Mouse (Mus musculus): Measurements from ENCODE around the gene Bphl. TPM values are rescaled to one million over a fixed set of nuclear protein-coding genes. Genes with fewer than 3 reads are reported as not detected.

Gene Bphl
- 43.7 and 49.6 TPM in 2 replicates for polyA plus RNA-seq (2015; fragmentation: Nextera tagmentation; extraction: Ambion mirVana)

DNA sequence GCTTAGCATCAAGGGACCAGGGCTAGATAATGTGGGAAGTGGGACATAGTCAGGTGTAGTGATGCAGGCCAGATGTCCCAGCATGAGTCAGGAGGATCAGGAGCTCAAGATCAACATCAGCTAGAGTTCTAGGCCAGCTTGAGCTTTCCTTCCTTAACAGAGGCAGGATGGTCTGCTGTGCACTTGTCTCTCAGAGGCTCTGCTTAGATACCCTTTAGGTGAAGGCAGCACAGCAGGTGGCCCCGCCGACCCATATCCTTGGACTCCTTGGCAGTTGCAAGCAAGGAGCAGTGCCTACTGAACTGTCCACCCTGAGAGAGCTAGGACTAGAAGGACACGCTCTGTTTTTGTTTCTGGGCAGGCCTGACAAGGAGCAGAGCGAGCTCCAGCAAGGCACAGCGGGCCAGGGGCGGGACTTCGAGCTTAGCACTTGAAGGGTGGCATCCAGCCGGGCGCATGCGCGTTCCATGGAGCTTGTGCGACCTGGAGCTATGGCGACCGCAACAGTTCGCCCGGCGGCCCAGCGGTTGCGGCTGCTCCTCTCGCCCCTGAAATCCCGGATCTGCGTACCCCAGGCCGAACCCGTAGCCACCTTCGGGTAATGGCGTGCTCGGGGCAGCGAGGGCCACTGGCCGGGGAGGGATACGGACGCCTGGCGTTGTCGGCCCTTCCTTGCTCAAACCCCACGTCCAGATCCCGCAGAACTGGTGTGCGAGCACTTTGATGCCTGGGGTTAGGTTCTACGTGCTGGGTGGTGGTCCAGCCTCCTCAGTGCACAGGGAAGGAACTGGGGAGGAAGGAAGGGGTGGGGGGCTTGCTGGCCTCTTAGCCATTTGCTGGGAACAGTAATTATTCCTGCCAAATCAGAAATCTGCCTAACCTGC lies at the start of gene Bphl:
Gene Bphl (plus strand): TSS at position 426 of the 884 bp plus-strand sequence.
- peak within 1 kb of the TSS; percentile 76 for H3K9ac ChIP-seq
- H3K4me2 ChIP-seq, result peak within 1 kb of the TSS; percentile 73
- peaks cover 10% of the 10 kb centered on the region; the same call in 1 of the 2 replicates for H3K4me1 ChIP-seq
- H3K27ac ChIP-seq, result peak within 1 kb of the TSS; percentile 86
- ATAC-seq (ENCODE audit: insufficient read depth, low FRiP score, low read depth), result peak; percentile 90
- H3K36me3 ChIP-seq, result no peaks in the 10 kb centered on the region
- H3K27me3 ChIP-seq (replicated peaks), result no peaks in the 10 kb centered on the region
- no peaks in the 10 kb centered on the region for H3K9me3 ChIP-seq
- H3K4me3 ChIP-seq (replicated peaks), result peak within 1 kb of the TSS; percentile 69
- WGBS, result under 1% methylated on average over 37 of the region's 37 CpGs

DNA sequence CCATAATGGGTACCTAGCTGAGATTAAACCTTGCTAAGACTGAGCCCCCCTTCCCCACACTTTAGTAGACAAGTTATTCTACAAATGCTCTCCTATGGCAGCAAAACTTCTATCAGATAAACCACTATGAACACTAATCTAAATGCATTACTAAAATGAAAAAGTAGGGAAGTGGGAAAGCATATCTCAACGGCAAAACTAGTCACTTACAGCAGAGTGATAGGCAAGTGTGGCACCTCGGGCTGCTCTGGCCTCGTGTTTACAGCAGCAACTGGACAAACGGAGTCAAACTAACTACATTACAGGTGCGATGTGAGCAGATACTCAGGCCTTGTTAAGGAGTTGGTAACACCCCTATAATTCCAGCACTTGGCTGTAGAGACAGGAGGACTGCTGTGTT lies 47.8 kb upstream of the Bphl start:
- Histone ChIP-seq H3K9me3 (no peaks in the 10 kb centered on the region), H3K36me3 (no peaks in the 10 kb centered on the region), H3K4me3 (replicated peaks) (no peak overlapping the region), H3K4me2 (no peak overlapping the region), H3K4me1 (no peaks in the 10 kb centered on the region), H3K27ac (no peak overlapping the region), H3K9ac (no peak overlapping the region), H3K27me3 (replicated peaks) (no peaks in the 10 kb centered on the region)
- no peak for ATAC-seq (ENCODE audit: insufficient read depth, low FRiP score, low read depth)
- 80% methylated on average over 5 of the region's 5 CpGs for WGBS

DNA sequence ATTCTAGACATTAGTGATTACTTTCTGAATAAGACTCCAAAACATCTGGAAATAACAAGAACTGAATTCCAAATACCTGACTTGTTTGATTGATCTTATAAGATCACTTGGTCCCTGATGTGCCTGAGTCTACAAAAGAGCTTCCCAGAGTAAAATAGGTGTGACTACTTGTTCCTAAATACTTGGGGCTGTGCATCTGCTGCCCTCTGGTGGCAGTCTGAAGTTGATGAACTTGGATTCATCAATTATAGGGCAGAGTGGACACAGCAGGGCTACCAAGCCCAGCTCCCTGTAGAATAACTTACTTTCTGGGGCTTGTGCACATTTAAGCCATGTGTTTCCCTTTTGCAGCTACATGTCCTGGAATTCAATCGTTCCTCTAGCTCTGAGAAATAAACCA lies 42.2 kb upstream of the Bphl start:
- no peak for ATAC-seq (ENCODE audit: insufficient read depth, low FRiP score, low read depth)
- Histone ChIP-seq H3K27me3 (replicated peaks) (no peaks in the 10 kb centered on the region), H3K4me1 (no peaks in the 10 kb centered on the region), H3K27ac (no peak overlapping the region), H3K9ac (no peak overlapping the region), H3K9me3 (no peaks in the 10 kb centered on the region), H3K36me3 (no peaks in the 10 kb centered on the region), H3K4me2 (no peak overlapping the region), H3K4me3 (replicated peaks) (no peak overlapping the region)
- 32% methylated on average over 1 of the region's 1 CpGs for WGBS

DNA sequence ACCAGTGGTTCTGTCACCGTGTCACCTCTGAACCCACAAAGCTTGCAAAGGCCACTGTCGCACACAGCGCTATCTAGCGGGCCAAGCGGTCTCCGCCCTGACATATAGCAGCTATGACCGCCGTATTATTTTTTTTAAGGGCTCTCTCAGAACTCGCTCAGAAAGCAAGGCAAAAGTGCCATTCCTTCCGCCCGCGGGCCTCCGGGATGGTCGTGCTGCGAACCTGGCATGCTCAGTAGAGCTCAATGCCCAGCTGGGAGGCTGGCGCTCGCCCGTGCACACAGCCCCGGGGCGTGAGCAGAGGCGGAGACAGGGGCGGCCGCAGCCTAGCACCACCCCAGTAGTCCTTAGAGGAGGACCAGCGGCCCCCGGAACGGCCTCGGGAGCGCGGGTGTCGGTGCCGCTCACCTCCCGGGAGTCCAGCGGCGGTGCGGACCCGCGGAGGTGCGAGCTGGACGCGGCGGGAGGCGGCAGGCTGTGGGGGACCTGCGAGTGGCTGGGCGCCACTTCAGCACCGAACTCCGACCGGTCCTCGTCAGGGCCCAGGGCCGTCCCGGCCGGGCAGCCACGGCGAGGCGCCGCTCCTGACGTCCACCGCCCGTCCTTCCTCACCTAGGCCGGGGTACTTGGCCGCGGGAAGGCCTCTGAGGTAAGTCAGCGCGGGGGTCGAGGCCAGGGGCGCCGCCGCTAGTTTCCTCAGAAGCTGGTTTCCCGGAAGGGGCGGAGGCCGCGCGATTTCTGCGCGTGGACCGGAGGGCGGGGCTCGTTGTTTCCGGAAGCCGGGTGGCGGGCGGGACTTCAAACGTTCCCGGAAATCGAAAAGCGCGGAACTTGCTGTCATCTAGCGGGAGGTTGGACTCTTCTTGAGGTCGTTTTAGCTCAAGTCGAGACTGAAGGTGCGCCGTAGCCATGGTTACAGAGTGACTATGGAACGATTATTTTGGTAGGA lies 35.1 kb upstream of the Bphl start, which contains the start of the genes Ripk1 and Serpinb6a:
Gene Ripk1 (plus strand): TSS at position 306 of the 949 bp plus-strand sequence.
Gene Serpinb6a (minus strand): TSS at position 737 of the 949 bp plus-strand sequence.
- peaks cover 3% of the 10 kb centered on the region; the same call in 1 of the 2 replicates for H3K4me1 ChIP-seq
- H3K27ac ChIP-seq, result peak within 1 kb of the TSS; percentile 87
- no peaks in the 10 kb centered on the region for H3K36me3 ChIP-seq
- peak; percentile 99 for ATAC-seq (ENCODE audit: insufficient read depth, low FRiP score, low read depth)
- H3K27me3 ChIP-seq (replicated peaks), result no peaks in the 10 kb centered on the region
- under 1% methylated on average over 91 of the region's 92 CpGs for WGBS
- H3K9me3 ChIP-seq, result no peaks in the 10 kb centered on the region
- peak within 1 kb of the TSS; percentile 97 for H3K4me3 ChIP-seq (replicated peaks)
- H3K9ac ChIP-seq, result peak within 1 kb of the TSS; percentile 61
- H3K4me2 ChIP-seq, result peak within 1 kb of the TSS; percentile 65

DNA sequence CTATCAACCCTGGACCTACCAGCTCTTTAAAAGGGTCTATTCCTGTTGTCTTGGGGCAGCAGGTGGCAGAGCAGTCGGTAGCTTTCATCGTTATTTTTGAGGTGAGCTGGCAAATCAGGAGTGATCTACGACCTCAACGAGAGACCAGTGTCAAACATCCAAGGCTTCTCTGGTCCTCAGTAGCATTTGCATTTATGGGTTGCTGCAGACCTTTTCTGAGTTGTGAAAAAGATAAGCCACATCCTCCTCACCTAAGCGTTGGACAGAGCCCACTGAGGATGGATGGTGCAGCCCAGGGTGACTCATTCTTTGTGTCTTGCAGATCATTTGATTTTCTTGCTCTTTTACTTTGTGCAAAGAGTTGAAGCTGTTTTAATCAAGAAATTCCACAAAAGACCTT lies 34.3 kb upstream of the Bphl start:
- Histone ChIP-seq H3K4me3 (replicated peaks) (peak overlapping the region; percentile 97), H3K27ac (no peak overlapping the region), H3K4me1 (peaks cover 3% of the 10 kb centered on the region; the same call in 1 of the 2 replicates), H3K4me2 (peak overlapping the region; percentile 65), H3K9me3 (no peaks in the 10 kb centered on the region), H3K9ac (peak overlapping the region; percentile 7; the same call in 1 of the 2 replicates), H3K36me3 (no peaks in the 10 kb centered on the region), H3K27me3 (replicated peaks) (no peaks in the 10 kb centered on the region)
- WGBS, result 3% methylated on average over 5 of the region's 5 CpGs
- ATAC-seq (ENCODE audit: insufficient read depth, low FRiP score, low read depth), result no peak

DNA sequence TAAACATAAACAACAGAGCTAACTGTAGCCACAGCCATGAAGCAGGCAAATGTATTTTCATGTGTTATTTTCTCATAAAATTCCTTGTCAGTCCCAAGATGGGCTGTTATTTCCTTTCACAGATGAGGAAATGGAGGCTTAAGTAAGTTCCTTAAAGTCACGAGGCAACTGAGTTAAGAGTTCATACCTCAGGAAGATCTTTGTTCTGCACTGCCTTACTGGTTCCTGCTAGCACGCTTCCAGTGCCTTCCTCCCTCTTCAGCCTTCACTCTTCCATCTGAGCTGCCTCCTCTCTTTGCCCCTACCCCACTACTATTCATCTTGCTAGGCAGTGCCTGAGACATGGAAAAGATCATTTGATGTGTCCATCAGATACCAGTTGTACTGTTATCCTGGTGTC lies 30.2 kb upstream of the Bphl start:
- peaks cover 9% of the 10 kb centered on the region; the same call in 1 of the 2 replicates for H3K36me3 ChIP-seq
- ATAC-seq (ENCODE audit: insufficient read depth, low FRiP score, low read depth), result no peak
- no peaks in the 10 kb centered on the region for H3K27me3 ChIP-seq (replicated peaks)
- peaks cover 3% of the 10 kb centered on the region; the same call in 1 of the 2 replicates for H3K4me1 ChIP-seq
- no peak overlapping the region for H3K4me3 ChIP-seq (replicated peaks)
- no peak overlapping the region for H3K4me2 ChIP-seq
- no peaks in the 10 kb centered on the region for H3K9me3 ChIP-seq
- WGBS, result 67% methylated on average over 2 of the region's 2 CpGs
- no peak overlapping the region for H3K27ac ChIP-seq
- H3K9ac ChIP-seq, result no peak overlapping the region

DNA sequence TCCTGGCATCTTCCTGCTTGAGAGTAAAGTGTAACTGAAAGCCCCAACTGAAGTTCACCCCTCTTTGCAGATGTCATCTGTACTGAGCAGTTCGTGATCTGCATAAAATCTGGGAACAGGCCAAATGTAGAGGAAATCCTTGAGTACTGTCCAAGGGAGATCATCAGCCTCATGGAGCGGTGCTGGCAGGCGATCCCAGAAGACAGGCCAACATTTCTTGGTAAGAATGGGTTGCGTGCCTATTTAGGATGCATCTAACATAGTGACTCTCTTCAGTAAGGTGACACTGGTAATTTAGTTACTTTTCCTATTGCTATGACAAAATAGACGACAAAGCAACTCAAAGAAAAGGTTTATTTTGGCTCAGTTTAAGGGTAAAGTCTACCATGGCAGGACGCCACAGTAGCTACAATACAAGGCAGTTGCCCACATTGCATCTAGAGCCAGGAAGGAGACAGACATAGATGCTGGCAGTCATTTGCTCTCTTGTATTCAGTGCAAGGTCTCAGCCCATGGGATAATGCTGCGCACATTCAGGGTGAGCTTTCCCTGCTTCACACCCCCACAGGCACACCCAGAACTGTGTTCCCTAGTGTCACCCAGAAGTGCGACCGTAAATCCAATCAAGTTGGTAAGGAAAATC lies 20.3 kb upstream of the Bphl start:
- Histone ChIP-seq H3K27ac (no peak overlapping the region), H3K9ac (no peak overlapping the region), H3K9me3 (no peaks in the 10 kb centered on the region), H3K4me1 (no peaks in the 10 kb centered on the region), H3K4me3 (replicated peaks) (no peak overlapping the region), H3K4me2 (no peak overlapping the region), H3K27me3 (replicated peaks) (no peaks in the 10 kb centered on the region), H3K36me3 (peaks cover 47% of the 10 kb centered on the region)
- ATAC-seq (ENCODE audit: insufficient read depth, low FRiP score, low read depth), result no peak
- 90% methylated on average over 9 of the region's 9 CpGs for WGBS

DNA sequence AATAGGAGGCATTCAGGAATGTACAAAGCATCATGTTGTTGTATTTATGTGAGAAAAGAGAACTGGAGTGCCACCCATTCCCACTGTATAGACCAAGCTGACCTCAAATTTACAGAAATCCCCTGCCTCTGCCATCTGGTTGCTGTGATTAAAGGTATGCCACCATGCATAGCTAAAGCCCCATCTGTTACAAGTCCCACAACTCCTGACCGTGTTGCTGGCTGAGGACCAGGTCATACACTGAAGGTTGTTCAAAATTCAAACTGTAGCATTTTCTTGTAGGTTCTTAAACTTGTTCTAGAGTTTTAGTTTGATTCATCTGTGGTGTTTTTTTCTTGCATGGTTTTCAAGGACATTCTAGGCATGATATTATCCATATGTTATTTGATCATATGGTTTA lies 18.9 kb upstream of the Bphl start:
- Histone ChIP-seq H3K27ac (no peak overlapping the region), H3K9me3 (no peaks in the 10 kb centered on the region), H3K36me3 (peaks cover 45% of the 10 kb centered on the region), H3K4me1 (no peaks in the 10 kb centered on the region), H3K27me3 (replicated peaks) (no peaks in the 10 kb centered on the region), H3K4me3 (replicated peaks) (no peak overlapping the region), H3K4me2 (no peak overlapping the region), H3K9ac (no peak overlapping the region)
- 91% methylated on average over 1 of the region's 1 CpGs for WGBS
- no peak for ATAC-seq (ENCODE audit: insufficient read depth, low FRiP score, low read depth)

DNA sequence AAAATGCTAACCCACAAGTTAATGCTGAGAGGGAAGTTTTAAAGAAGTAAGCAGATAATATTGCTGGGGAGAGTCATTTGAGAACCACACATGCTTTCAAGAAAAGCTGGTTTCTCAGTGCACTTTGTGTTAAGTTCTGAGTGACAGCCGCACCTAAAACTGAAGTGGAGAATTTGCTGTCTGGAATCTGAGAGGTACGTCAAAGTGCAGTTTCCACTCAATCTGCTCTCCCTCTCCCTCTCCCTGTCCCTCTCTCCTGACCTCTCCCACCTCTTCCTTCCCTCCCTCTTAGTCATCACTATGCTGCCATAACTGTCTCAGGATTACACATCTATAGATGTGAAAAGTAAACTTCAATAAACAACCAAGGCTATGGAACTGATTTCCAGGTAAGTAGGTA lies 15.4 kb upstream of the Bphl start:
- no peak overlapping the region for H3K27ac ChIP-seq
- H3K4me3 ChIP-seq (replicated peaks), result no peak overlapping the region
- no peak overlapping the region for H3K9ac ChIP-seq
- WGBS, result 76% methylated on average over 2 of the region's 2 CpGs
- H3K4me1 ChIP-seq, result no peaks in the 10 kb centered on the region
- H3K27me3 ChIP-seq (replicated peaks), result no peaks in the 10 kb centered on the region
- H3K4me2 ChIP-seq, result no peak overlapping the region
- H3K9me3 ChIP-seq, result no peaks in the 10 kb centered on the region
- peaks cover 25% of the 10 kb centered on the region for H3K36me3 ChIP-seq
- no peak for ATAC-seq (ENCODE audit: insufficient read depth, low FRiP score, low read depth)

DNA sequence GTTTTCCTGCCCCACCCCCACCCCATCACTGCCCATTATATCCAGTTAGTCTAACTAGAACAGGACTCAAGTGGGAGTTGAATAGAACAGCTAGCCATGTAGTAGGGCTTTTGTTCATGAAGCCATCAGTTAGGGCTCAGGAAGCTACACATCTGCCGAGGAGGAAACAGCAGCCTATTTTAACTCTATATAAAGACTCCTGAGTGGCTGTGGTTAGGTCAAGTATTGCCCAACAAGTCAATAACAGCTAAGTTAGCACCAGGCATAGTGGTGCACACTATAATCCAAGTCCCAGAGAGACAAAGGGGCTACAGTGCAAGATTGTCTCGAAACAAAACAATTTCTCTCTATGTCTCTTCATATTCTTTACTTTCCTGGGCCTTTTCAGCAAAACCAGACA lies 5.4 kb upstream of the Bphl start:
- WGBS, result 70% methylated on average over 2 of the region's 2 CpGs
- H3K9ac ChIP-seq, result no peak overlapping the region
- H3K9me3 ChIP-seq, result no peaks in the 10 kb centered on the region
- no peak for ATAC-seq (ENCODE audit: insufficient read depth, low FRiP score, low read depth)
- no peak overlapping the region for H3K27ac ChIP-seq
- H3K36me3 ChIP-seq, result peaks cover 14% of the 10 kb centered on the region
- H3K27me3 ChIP-seq (replicated peaks), result no peaks in the 10 kb centered on the region
- H3K4me3 ChIP-seq (replicated peaks), result no peak overlapping the region
- H3K4me1 ChIP-seq, result peaks cover 1% of the 10 kb centered on the region; the same call in 1 of the 2 replicates
- H3K4me2 ChIP-seq, result no peak overlapping the region

DNA sequence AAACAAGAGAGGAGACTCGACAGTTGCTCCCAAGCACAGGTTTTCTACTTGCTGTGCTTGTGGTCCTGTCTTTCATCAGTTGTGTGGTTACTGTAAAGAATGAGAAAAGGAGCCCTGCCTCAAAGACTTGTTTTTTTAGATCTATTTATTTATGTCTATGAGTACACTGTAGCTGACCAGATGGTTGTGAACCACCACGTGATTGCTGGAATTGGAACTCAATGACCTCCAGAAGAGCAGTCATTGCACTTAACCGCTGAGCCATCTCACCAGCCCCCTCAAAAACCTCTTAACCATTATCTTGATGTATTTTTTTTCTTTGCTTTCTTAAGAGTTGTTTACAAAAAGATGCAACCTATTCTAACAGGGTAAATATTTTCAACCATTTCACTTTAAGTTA lies 2.0 kb upstream of the Bphl start:
- Histone ChIP-seq H3K4me3 (replicated peaks) (no peak overlapping the region), H3K27ac (no peak overlapping the region), H3K36me3 (0 out of 2 replicates have a peak, but pooled peaks cover 5% of the 10 kb centered on the region), H3K9me3 (no peaks in the 10 kb centered on the region), H3K9ac (no peak overlapping the region), H3K4me2 (no peak overlapping the region), H3K27me3 (replicated peaks) (no peaks in the 10 kb centered on the region), H3K4me1 (peaks cover 10% of the 10 kb centered on the region; the same call in 1 of the 2 replicates)
- no peak for ATAC-seq (ENCODE audit: insufficient read depth, low FRiP score, low read depth)
- WGBS, result 73% methylated on average over 3 of the region's 3 CpGs

All from stomach, embryonic 15.5 days (tissue).